8 mouse cellular contexts compared by ENCODE assay signal in the genomic region with DNA sequence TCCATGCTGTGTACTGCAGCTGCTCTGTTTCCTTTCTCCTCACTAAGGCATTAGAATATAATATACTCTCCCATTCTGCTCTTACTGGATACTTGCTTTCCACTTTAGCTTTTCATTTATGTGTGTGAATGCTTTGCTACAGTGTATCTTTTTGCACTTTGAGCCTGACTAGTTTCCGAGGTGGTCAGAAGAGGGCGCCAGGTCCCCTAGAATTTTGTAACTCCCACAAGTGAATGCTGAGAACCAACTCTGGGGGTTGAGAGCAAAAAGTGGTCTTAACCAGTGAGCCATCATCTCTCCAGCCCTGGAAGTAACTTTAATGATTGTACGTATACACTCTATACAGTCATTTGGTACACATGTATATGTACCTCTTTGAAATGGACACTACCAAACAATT. TPM values are rescaled to one million over a fixed set of nuclear protein-coding genes. Genes with fewer than 3 reads are reported as not detected.
A peak's percentile ranks its signal among the peaks of the same experiment; 100 is the strongest.
DNase-seq lines count a peak whose midpoint lies in the region; ATAC-seq and TF ChIP-seq lines count a peak whose summit lies in the region.

No protein-coding gene starts in this region.

- no peak overlapping the region for H3K27ac ChIP-seq in left cerebral cortex, adult 2 months
- no peak overlapping the region for H3K27ac ChIP-seq in heart, embryonic 13.5 days (replicated peaks)
- no peak overlapping the region for H3K27ac ChIP-seq in midbrain, embryonic 11.5 days (ENCODE audit: low read depth, low read length)

- H3K9me3 ChIP-seq in heart, embryonic 13.5 days, result no peaks in the 10 kb centered on the region
- H3K9me3 ChIP-seq in midbrain, embryonic 11.5 days (ENCODE audit: control insufficient read depth, low read length), result no peaks in the 10 kb centered on the region

- TF ChIP-seq CTCF in left cerebral cortex, adult 2 months (IDR thresholded peaks at IDR 0.05), result peak; percentile 47

- 34% methylated on average over 3 of the region's 3 CpGs for WGBS in heart, embryonic 13.5 days
- WGBS in midbrain, embryonic 11.5 days, result 26% methylated on average over 3 of the region's 3 CpGs

- DNase-seq in left cerebral cortex, adult 2 months (ENCODE audit: extremely low spot score in 1 of 2, low spot score in 2 of 2), result peak in 1 of 2 experiments; percentile 38
- no peak for DNase-seq in left cerebral cortex, postnatal 10 days (ENCODE audit: extremely low spot score in 1 of 2, low spot score in 2 of 2)
- peak; percentile 45 for DNase-seq in Muller cell, postnatal 12 days (ENCODE audit: inconsistent ontology term)
- peak; percentile 50 for DNase-seq in cerebellum, adult 9-11 months
- no peak for DNase-seq in midbrain, embryonic 11.5 days (ENCODE audit: low spot score, missing footprints)
- DNase-seq in ovary, adult 18-20 months (ENCODE audit: low spot score), result no peak

- peak overlapping the region; percentile 99 for H3K4me2 ChIP-seq in heart, embryonic 13.5 days
- H3K4me2 ChIP-seq in midbrain, embryonic 11.5 days, result peak overlapping the region; percentile 99

- H3K9ac ChIP-seq in heart, embryonic 13.5 days, result no peak overlapping the region
- no peak overlapping the region for H3K9ac ChIP-seq in midbrain, embryonic 11.5 days (ENCODE audit: low read length)

- peaks cover 49% of the 10 kb centered on the region for H3K27me3 ChIP-seq in heart, embryonic 13.5 days (replicated peaks)
- peaks cover 7% of the 10 kb centered on the region; the same call in 1 of the 2 replicates for H3K27me3 ChIP-seq in midbrain, embryonic 11.5 days (ENCODE audit: control insufficient read depth, insufficient read depth, low read length)

- no peaks in the 10 kb centered on the region for H3K36me3 ChIP-seq in heart, embryonic 13.5 days
- no peaks in the 10 kb centered on the region for H3K36me3 ChIP-seq in midbrain, embryonic 11.5 days (ENCODE audit: control insufficient read depth, insufficient read depth, low read length)

- ATAC-seq in heart, embryonic 13.5 days (ENCODE audit: extremely low read depth, insufficient number of reproducible peaks, low FRiP score, low TSS enrichment), result no peak
- ATAC-seq in midbrain, embryonic 11.5 days (ENCODE audit: low FRiP score), result no peak
- no peak for ATAC-seq in megakaryocyte progenitor cell, adult 5-6 weeks (replicated peaks; ENCODE audit: poor library complexity)

- peak overlapping the region; percentile 73 for H3K4me3 ChIP-seq in left cerebral cortex, adult 2 months
- no peak overlapping the region; the same call in 1 of the 2 replicates for H3K4me3 ChIP-seq in heart, embryonic 13.5 days
- H3K4me3 ChIP-seq in midbrain, embryonic 11.5 days (ENCODE audit: low read depth, low read length), result no peak overlapping the region

- intact Hi-C loops in left cerebral cortex, adult 2 months (cut with DNase I), result no loop called here
- intact Hi-C loops in left cerebral cortex, postnatal 10 days (cut with DNase I), result no loop called here

- H3K4me1 ChIP-seq in heart, embryonic 13.5 days, result peaks cover 6% of the 10 kb centered on the region
- peaks cover 7% of the 10 kb centered on the region; the same call in 1 of the 2 replicates for H3K4me1 ChIP-seq in midbrain, embryonic 11.5 days (ENCODE audit: control insufficient read depth, insufficient read depth, low read length)

RNA-seq across cellular contexts. Expression of a gene that starts 1.6 kb away (rescaled TPM):
- total RNA-seq in left cerebral cortex, adult 2 months (2021), result 100 to 1,000 TPM; 120 to 123 TPM
- 100 to 1,000 TPM; 136 to 141 TPM for total RNA-seq in left cerebral cortex, postnatal 10 days (2021)
- 0.52 TPM in 2 replicates for polyA plus RNA-seq in heart, embryonic 13.5 days (2015; fragmentation: Nextera tagmentation; extraction: Ambion mirVana)
- polyA plus RNA-seq in midbrain, embryonic 11.5 days (2014; fragmentation: Nextera tagmentation; extraction: Ambion mirVana), result 4.2 TPM in 2 replicates
- not detected in 2 replicates for total RNA-seq in megakaryocyte progenitor cell, adult 5-6 weeks (2015)
- total RNA-seq in megakaryocyte progenitor cell, adult 5-6 weeks (2017), result 0.10 and 0.21 TPM in 2 replicates

Comparison
In these comparisons a context has a peak if more than half of its experiments do, and no peak if none do; other contexts are left out.
1. DNase-seq: peak in Muller cell, postnatal 12 days (single experiment) and cerebellum, adult 9-11 months (single experiment); none in left cerebral cortex, postnatal 10 days (0 of 2), midbrain, embryonic 11.5 days (single experiment) and ovary, adult 18-20 months (single experiment).
2. RNA of a gene that starts 1.6 kb away (total RNA-seq): 136 to 141 TPM in left cerebral cortex, postnatal 10 days and 120 to 123 TPM in left cerebral cortex, adult 2 months; 0.10 to 0.21 TPM in megakaryocyte progenitor cell, adult 5-6 weeks; every median in the first group is over 100 times any median in the second.